Mouse (Mus musculus): ENCODE data around the gene Eaf1.

DNA sequence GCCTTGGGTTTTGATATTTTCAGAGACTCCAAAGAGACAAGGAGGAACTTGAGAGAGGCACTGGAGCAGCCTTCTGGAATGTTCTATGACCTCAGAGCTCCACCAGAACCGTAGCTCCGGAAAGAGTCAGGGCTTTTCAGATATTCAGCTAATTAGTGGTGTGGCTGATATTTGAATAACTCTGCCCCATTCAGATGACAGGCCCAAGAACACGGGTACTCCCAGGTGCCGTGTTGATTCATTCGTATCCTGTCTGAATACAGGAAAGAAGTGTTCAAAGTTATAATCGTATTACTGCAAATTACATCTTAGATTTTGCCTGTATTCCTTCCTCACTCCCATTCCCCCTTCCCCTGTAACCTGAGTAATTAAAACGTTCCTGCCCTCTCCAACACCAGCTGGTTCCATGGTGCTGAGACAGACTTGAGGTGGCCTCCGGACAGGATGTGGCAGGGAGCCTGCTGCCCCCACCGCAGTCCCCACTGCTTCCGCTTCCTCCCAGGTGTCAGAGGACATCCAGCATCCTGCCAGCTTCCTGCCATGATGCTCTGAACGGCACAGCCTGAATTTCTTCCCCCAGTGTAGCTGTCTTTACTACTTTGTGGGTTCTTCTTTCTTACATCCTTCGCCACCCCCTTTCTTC lies 37.4 kb downstream of the Eaf1 start:
- no peak for TF ChIP-seq CTCF (IDR thresholded peaks at IDR 0.05; ENCODE audit: low read depth)
- TF ChIP-seq EP300 (IDR thresholded peaks at IDR 0.05; ENCODE audit: low read depth) = no peak

Measured in liver, postnatal 0 days (tissue).